Comparison of ENCODE assay signal across 27 mouse cellular contexts in the genomic region with DNA sequence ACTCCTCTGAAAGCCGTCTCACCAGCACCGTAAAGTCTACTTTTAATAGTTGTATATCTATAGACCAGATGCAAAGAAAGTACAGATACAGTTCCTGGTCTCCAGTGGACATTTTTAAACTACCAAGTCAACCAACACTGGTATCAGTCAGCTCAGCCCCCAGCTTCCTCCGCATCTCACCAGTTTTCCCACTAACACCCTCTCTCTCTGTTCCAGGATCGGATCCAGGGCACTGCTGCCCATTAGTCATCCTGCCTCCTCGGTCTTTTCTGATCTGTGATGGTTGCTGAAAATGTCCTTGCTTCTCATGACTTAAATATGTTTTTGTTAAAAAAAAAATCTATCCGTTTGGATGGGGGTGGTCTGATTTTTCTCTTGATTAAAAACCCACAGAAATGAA.
DNase-seq lines count a peak whose midpoint lies in the region; ATAC-seq lines count a peak whose summit lies in the region.
"Had no signal": no experiment of that assay in that cellular context is flagged by ENCODE, and none has a peak within 500 bp of the region (broad histone marks: within the 10 kb centered on the region; RNA-seq: fewer than 3 reads in every experiment).

No protein-coding gene starts in this region.

- H3K9ac ChIP-seq in embryonic facial prominence, embryonic 15.5 days: no peak overlapping the region
- H3K9ac ChIP-seq: forebrain, embryonic 12.5 days; hindbrain, embryonic 15.5 days; limb, embryonic 13.5 days; lung, embryonic 15.5 days; neural tube, embryonic 12.5 days had no signal

- WGBS in embryonic facial prominence, embryonic 15.5 days: 43% methylated on average over 6 of the region's 6 CpGs

- no peaks in the 10 kb centered on the region for H3K27me3 ChIP-seq in embryonic facial prominence, embryonic 15.5 days
- H3K27me3 ChIP-seq: forebrain, embryonic 12.5 days; hindbrain, embryonic 15.5 days; limb, embryonic 13.5 days; lung, embryonic 15.5 days; neural tube, embryonic 12.5 days had no signal

- no peaks in the 10 kb centered on the region for H3K36me3 ChIP-seq in embryonic facial prominence, embryonic 15.5 days
- H3K36me3 ChIP-seq: forebrain, embryonic 12.5 days; hindbrain, embryonic 10.5 days; hindbrain, embryonic 15.5 days; limb, embryonic 13.5 days; lung, embryonic 15.5 days; neural tube, embryonic 12.5 days had no signal

- H3K4me2 ChIP-seq in embryonic facial prominence, embryonic 15.5 days (replicated peaks): no peak overlapping the region
- H3K4me2 ChIP-seq: forebrain, embryonic 12.5 days; hindbrain, embryonic 15.5 days; limb, embryonic 13.5 days; liver, embryonic 11.5 days; lung, embryonic 15.5 days; midbrain, embryonic 11.5 days; neural tube, embryonic 12.5 days had no signal

- H3K27ac ChIP-seq in embryonic facial prominence, embryonic 15.5 days (replicated peaks): 0 out of 2 replicates have a peak overlapping the region, but pooled peaks have one; percentile 12
- H3K27ac ChIP-seq: forebrain, embryonic 12.5 days; hindbrain, embryonic 10.5 days; hindbrain, embryonic 15.5 days; limb, embryonic 13.5 days; lung, embryonic 15.5 days; neural tube, embryonic 12.5 days had no signal

- peaks cover 12% of the 10 kb centered on the region for H3K4me1 ChIP-seq in embryonic facial prominence, embryonic 15.5 days
- H3K4me1 ChIP-seq: forebrain, embryonic 12.5 days; hindbrain, embryonic 10.5 days; hindbrain, embryonic 15.5 days; limb, embryonic 13.5 days; lung, embryonic 15.5 days; neural tube, embryonic 12.5 days had no signal

- peak; percentile 32 to 46 for DNase-seq in frontal cortex, postnatal 36 days (ENCODE audit: low spot score in 2 of 2)
- no peak for DNase-seq in frontal cortex, postnatal 14 days (ENCODE audit: low spot score in 2 of 2)
- peak; percentile 31 to 36 for DNase-seq in right cerebral cortex, adult 2 months (ENCODE audit: low spot score in 2 of 2)
- no peak for DNase-seq in right cerebral cortex, postnatal 14 days
- no peak for DNase-seq in testis, postnatal 14 days (ENCODE audit: low spot score)
- no peak for DNase-seq in layer of hippocampus, adult 9-10 months (ENCODE audit: low spot score)
- DNase-seq: adrenal gland, adult 2 months; adrenal gland, postnatal 36 days; cerebellum, adult 2 months; cerebellum, postnatal 14 days; gastrocnemius, postnatal 14 days; heart, postnatal 14 days; kidney, adult 11 months; kidney, postnatal 14 days; thymus, postnatal 14 days had no signal

- no peak for ATAC-seq in embryonic facial prominence, embryonic 15.5 days (ENCODE audit: insufficient number of reproducible peaks, low FRiP score, low TSS enrichment, low read depth)
- ATAC-seq: inflammation-experienced regulatory T-cells, adult 6 months had no signal

- H3K4me3 ChIP-seq in embryonic facial prominence, embryonic 15.5 days (replicated peaks): no peak overlapping the region
- H3K4me3 ChIP-seq: erythroblast, embryonic 14.5 days; forebrain, embryonic 12.5 days; hindbrain, embryonic 10.5 days; hindbrain, embryonic 15.5 days; limb, embryonic 13.5 days; lung, embryonic 15.5 days; myocyte; neural tube, embryonic 12.5 days had no signal

- H3K9me3 ChIP-seq in embryonic facial prominence, embryonic 15.5 days (replicated peaks): no peaks in the 10 kb centered on the region
- H3K9me3 ChIP-seq: forebrain, embryonic 12.5 days; hindbrain, embryonic 10.5 days; hindbrain, embryonic 15.5 days; limb, embryonic 13.5 days; lung, embryonic 15.5 days; neural tube, embryonic 12.5 days had no signal

Comparison
In these comparisons a context has a peak if more than half of its experiments do, and no peak if none do; other contexts are left out.
1. DNase-seq: peak in frontal cortex, postnatal 36 days (2 of 2) and right cerebral cortex, adult 2 months (2 of 2); none in frontal cortex, postnatal 14 days (0 of 2), right cerebral cortex, postnatal 14 days (single experiment), testis, postnatal 14 days (single experiment) and layer of hippocampus, adult 9-10 months (single experiment).